ENCODE assay signal across 8 mouse cellular contexts in the genomic region with DNA sequence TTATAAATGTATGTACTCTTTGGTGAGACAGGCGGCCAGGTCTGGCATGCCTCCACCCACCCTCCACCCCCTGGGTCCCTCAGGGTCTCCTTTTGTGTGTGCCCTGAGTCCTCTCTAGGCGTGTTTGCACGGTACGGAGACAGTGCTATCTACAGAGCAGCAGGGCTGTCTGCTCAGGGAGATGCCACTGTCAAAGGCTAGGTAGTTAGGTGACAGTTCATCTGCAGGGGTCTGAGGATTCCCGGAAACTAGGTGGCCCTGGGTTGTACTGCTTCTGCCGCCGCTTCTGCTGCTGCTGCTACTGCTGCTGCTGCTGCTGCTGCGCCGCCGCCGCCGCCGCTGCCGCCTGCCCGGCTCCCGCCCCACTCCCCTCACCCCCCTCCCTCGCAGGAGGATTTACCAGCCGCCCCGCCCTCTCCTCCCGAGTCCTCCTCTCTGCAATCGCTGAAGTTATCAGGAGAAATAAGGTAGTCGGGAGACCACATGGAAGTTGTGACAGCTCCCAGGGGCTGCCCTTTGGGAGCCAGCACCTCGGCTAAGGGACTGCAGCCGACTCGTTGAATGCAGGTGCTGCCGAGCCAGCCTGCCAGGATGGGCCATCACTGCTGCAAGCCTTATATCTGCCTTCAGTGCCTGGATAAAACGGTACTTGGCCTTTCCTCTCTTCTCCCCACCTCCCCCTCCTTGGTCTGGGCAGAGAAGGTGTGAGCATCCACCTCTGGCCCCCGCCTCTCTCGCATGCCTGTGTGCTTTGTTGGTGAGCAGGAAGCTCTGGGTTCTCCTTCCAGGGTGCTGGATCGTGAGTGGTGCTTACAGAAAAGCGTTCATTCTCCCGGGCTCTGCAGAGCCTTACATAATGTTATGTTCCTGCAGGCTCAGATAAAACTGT.
DNase-seq lines count a peak whose midpoint lies in the region; ATAC-seq and TF ChIP-seq lines count a peak whose summit lies in the region.

No protein-coding gene starts in this region.

- H3K9ac ChIP-seq in ES-Bruce4 (ENCODE audit: low read depth, poor library complexity, severe bottlenecking) = peak overlapping the region; percentile 24; the same call in 1 of the 2 replicates
- peak overlapping the region; percentile 58 for H3K9ac ChIP-seq in hindbrain, embryonic 11.5 days (ENCODE audit: low read depth, low read length)
- peak overlapping the region; percentile 66 for H3K9ac ChIP-seq in midbrain, embryonic 11.5 days (ENCODE audit: low read length)
- peak overlapping the region; percentile 65 for H3K9ac ChIP-seq in stomach, embryonic 16.5 days (ENCODE audit: low read length)

- H3K9me3 ChIP-seq in ES-Bruce4 (replicated peaks; ENCODE audit: control insufficient read depth, insufficient read depth, low read length, poor library complexity, severe bottlenecking) = no peaks in the 10 kb centered on the region
- H3K9me3 ChIP-seq in forebrain, embryonic 10.5 days = peaks cover 4% of the 10 kb centered on the region; the same call in 1 of the 2 replicates
- no peaks in the 10 kb centered on the region for H3K9me3 ChIP-seq in hindbrain, embryonic 11.5 days (ENCODE audit: control insufficient read depth, low read length)
- no peaks in the 10 kb centered on the region for H3K9me3 ChIP-seq in midbrain, embryonic 11.5 days (ENCODE audit: control insufficient read depth, low read length)
- no peaks in the 10 kb centered on the region for H3K9me3 ChIP-seq in stomach, embryonic 16.5 days (replicated peaks; ENCODE audit: control insufficient read depth, low read length)

- H3K27ac ChIP-seq in ES-Bruce4 (ENCODE audit: insufficient read depth, low read length) = no peak overlapping the region
- peak overlapping the region; percentile 70 for H3K27ac ChIP-seq in forebrain, embryonic 10.5 days
- no peak overlapping the region for H3K27ac ChIP-seq in hindbrain, embryonic 11.5 days (ENCODE audit: low read depth, low read length)
- H3K27ac ChIP-seq in midbrain, embryonic 11.5 days (ENCODE audit: low read depth, low read length) = no peak overlapping the region
- 0 out of 2 replicates have a peak overlapping the region, but pooled peaks have one; percentile 24 for H3K27ac ChIP-seq in stomach, embryonic 16.5 days (ENCODE audit: low read length)

- TF ChIP-seq EP300 in ES-Bruce4 (IDR thresholded peaks at IDR 0.05; ENCODE audit: insufficient read depth, low read depth, low read length) = no peak

- TF ChIP-seq CTCF in ES-Bruce4 (IDR thresholded peaks at IDR 0.05; ENCODE audit: low read depth, low read length) = no peak

- ATAC-seq in hindbrain, embryonic 11.5 days (ENCODE audit: low FRiP score) = peak; percentile 70
- ATAC-seq in midbrain, embryonic 11.5 days (ENCODE audit: low FRiP score) = peak; percentile 80
- peak; percentile 70 for ATAC-seq in stomach, embryonic 16.5 days (ENCODE audit: insufficient read depth, low FRiP score)

- WGBS in forebrain, embryonic 10.5 days = under 1% methylated on average over 32 of the region's 32 CpGs
- WGBS in hindbrain, embryonic 11.5 days = under 1% methylated on average over 32 of the region's 32 CpGs
- under 1% methylated on average over 32 of the region's 32 CpGs for WGBS in midbrain, embryonic 11.5 days
- under 1% methylated on average over 32 of the region's 32 CpGs for WGBS in stomach, embryonic 16.5 days

- H3K4me3 ChIP-seq in ES-Bruce4 (ENCODE audit: low read depth, low read length) = peak overlapping the region; percentile 73
- H3K4me3 ChIP-seq in forebrain, embryonic 10.5 days = peak overlapping the region; percentile 64
- peak overlapping the region; percentile 50 for H3K4me3 ChIP-seq in hindbrain, embryonic 11.5 days (ENCODE audit: low read depth, low read length)
- H3K4me3 ChIP-seq in midbrain, embryonic 11.5 days (ENCODE audit: low read depth, low read length) = peak overlapping the region; percentile 49
- peak overlapping the region; percentile 61 for H3K4me3 ChIP-seq in stomach, embryonic 16.5 days (replicated peaks; ENCODE audit: low read length)

- peaks cover 1% of the 10 kb centered on the region for H3K4me1 ChIP-seq in ES-Bruce4 (ENCODE audit: control insufficient read depth, insufficient read depth, low read length)
- peaks cover 14% of the 10 kb centered on the region for H3K4me1 ChIP-seq in forebrain, embryonic 10.5 days
- 0 out of 2 replicates have a peak, but pooled peaks cover 2% of the 10 kb centered on the region for H3K4me1 ChIP-seq in hindbrain, embryonic 11.5 days (replicated peaks; ENCODE audit: control insufficient read depth, insufficient read depth, low read length)
- no peaks in the 10 kb centered on the region for H3K4me1 ChIP-seq in midbrain, embryonic 11.5 days (ENCODE audit: control insufficient read depth, insufficient read depth, low read length)
- peaks cover 8% of the 10 kb centered on the region; the same call in 1 of the 2 replicates for H3K4me1 ChIP-seq in stomach, embryonic 16.5 days (ENCODE audit: control insufficient read depth, insufficient read depth, low read length)

- TF ChIP-seq POLR2A in ES-Bruce4 (IDR thresholded peaks at IDR 0.05; ENCODE audit: insufficient read depth, low read length) = no peak

- H3K4me2 ChIP-seq in hindbrain, embryonic 11.5 days (replicated peaks; ENCODE audit: low read depth, low read length) = peak overlapping the region; percentile 80
- peak overlapping the region; percentile 85 for H3K4me2 ChIP-seq in midbrain, embryonic 11.5 days
- H3K4me2 ChIP-seq in stomach, embryonic 16.5 days (ENCODE audit: low read depth, low read length) = peak overlapping the region; percentile 87

- DNase-seq in ZHBTc4 (ENCODE audit: low read depth, low spot score) = peak; percentile 66
- peak; percentile 52 for DNase-seq in forebrain, embryonic 10.5 days (ENCODE audit: extremely low spot score, low spot score)
- peak; percentile 72 for DNase-seq in hindbrain, embryonic 11.5 days (ENCODE audit: low spot score)
- peak; percentile 46 to 53 for DNase-seq in left cerebral cortex, postnatal 10 days (ENCODE audit: extremely low spot score in 1 of 2, low spot score in 2 of 2)
- DNase-seq in midbrain, embryonic 11.5 days (ENCODE audit: low spot score, missing footprints) = peak; percentile 95
- DNase-seq in spleen, postnatal 36 days (ENCODE audit: low spot score in 2 of 2) = no peak

- H3K27me3 ChIP-seq in ES-Bruce4 (ENCODE audit: control insufficient read depth, insufficient read depth, low read length, poor library complexity, severe bottlenecking) = no peaks in the 10 kb centered on the region; the same call in 1 of the 2 replicates
- peaks cover 40% of the 10 kb centered on the region for H3K27me3 ChIP-seq in forebrain, embryonic 10.5 days (ENCODE audit: poor library complexity, severe bottlenecking)
- no peaks in the 10 kb centered on the region for H3K27me3 ChIP-seq in hindbrain, embryonic 11.5 days (ENCODE audit: control insufficient read depth, insufficient read depth, low read length)
- 0 out of 2 replicates have a peak, but pooled peaks cover 3% of the 10 kb centered on the region for H3K27me3 ChIP-seq in midbrain, embryonic 11.5 days (ENCODE audit: control insufficient read depth, insufficient read depth, low read length)
- H3K27me3 ChIP-seq in stomach, embryonic 16.5 days (ENCODE audit: control insufficient read depth, insufficient read depth, low read length) = no peaks in the 10 kb centered on the region; the same call in 1 of the 2 replicates

- intact Hi-C loops in left cerebral cortex, postnatal 10 days (cut with DNase I) = no loop called here

- no peaks in the 10 kb centered on the region for H3K36me3 ChIP-seq in ES-Bruce4 (ENCODE audit: control insufficient read depth, insufficient read depth, low read length, poor library complexity, severe bottlenecking)
- no peaks in the 10 kb centered on the region for H3K36me3 ChIP-seq in forebrain, embryonic 10.5 days (replicated peaks)
- no peaks in the 10 kb centered on the region for H3K36me3 ChIP-seq in hindbrain, embryonic 11.5 days (ENCODE audit: control insufficient read depth, insufficient read depth, low read length)
- H3K36me3 ChIP-seq in midbrain, embryonic 11.5 days (ENCODE audit: control insufficient read depth, insufficient read depth, low read length) = no peaks in the 10 kb centered on the region
- no peaks in the 10 kb centered on the region for H3K36me3 ChIP-seq in stomach, embryonic 16.5 days (ENCODE audit: control insufficient read depth, insufficient read depth, low read length)

Comparison
In these comparisons a context has a peak if more than half of its experiments do, and no peak if none do; other contexts are left out.
1. H3K27ac ChIP-seq: peak in forebrain, embryonic 10.5 days (single experiment) and stomach, embryonic 16.5 days (single experiment); none in ES-Bruce4 (single experiment), hindbrain, embryonic 11.5 days (single experiment) and midbrain, embryonic 11.5 days (single experiment).
2. DNase-seq: peak in ZHBTc4 (single experiment), forebrain, embryonic 10.5 days (single experiment), hindbrain, embryonic 11.5 days (single experiment), left cerebral cortex, postnatal 10 days (2 of 2) and midbrain, embryonic 11.5 days (single experiment); none in spleen, postnatal 36 days (0 of 2).
3. Peak in every context shown above with its lines, with median percentiles within 50 percentile points of each other: H3K4me3 ChIP-seq, H3K9ac ChIP-seq, ATAC-seq and H3K4me2 ChIP-seq.